ENCODE assay signal across 24 mouse cellular contexts in the genomic region with DNA sequence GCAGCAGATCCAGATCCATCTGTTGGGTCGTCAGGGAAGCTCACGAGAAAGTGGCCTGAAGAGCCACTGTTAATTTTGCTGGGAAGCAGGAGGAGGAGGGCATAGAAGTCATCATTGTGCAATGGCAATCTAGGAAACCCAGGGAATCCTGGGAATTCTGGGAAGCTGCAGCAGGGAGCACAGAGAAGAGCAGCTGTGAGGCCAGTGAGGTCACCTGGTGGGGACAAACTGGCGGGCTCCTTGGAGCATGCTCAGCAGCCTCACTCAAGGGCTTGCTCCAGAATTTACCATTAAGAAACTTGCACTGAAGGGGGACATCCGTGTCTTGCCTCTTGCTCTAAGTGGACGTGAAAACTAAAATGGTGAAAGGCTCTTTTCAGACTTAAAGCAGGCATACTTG.
"Had no signal": no experiment of that assay in that cellular context is flagged by ENCODE, and none has a peak within 500 bp of the region (broad histone marks: within the 10 kb centered on the region; RNA-seq: fewer than 3 reads in every experiment).

No protein-coding gene starts in this region.

- H3K4me1 ChIP-seq: heart, embryonic 10.5 days; hindbrain, embryonic 10.5 days; hindbrain, embryonic 12.5 days; kidney, embryonic 15.5 days; limb, embryonic 10.5 days; limb, embryonic 12.5 days had no signal

- H3K4me2 ChIP-seq: heart, embryonic 12.5 days; hindbrain, embryonic 12.5 days; hindbrain, embryonic 14.5 days; intestine, embryonic 15.5 days; kidney, embryonic 15.5 days; limb, embryonic 12.5 days; liver, embryonic 11.5 days had no signal

- ATAC-seq: forebrain, postnatal 0 days; hindbrain, embryonic 16.5 days; inflammation-experienced regulatory T-cells, adult 6 months; intestine, embryonic 15.5 days; intestine, postnatal 0 days had no signal

- H3K9me3 ChIP-seq: heart, embryonic 10.5 days; heart, embryonic 12.5 days; hindbrain, embryonic 10.5 days; hindbrain, embryonic 12.5 days; intestine, embryonic 15.5 days; kidney, embryonic 15.5 days; limb, embryonic 10.5 days; limb, embryonic 12.5 days had no signal

- H3K27ac ChIP-seq: heart, embryonic 10.5 days; hindbrain, embryonic 10.5 days; hindbrain, embryonic 12.5 days; hindbrain, embryonic 14.5 days; intestine, embryonic 15.5 days; kidney, embryonic 15.5 days; layer of hippocampus, adult 2 months; left cerebral cortex, adult 2 months; limb, embryonic 10.5 days; limb, embryonic 12.5 days had no signal

- H3K4me3 ChIP-seq: heart, embryonic 10.5 days; heart, embryonic 12.5 days; hindbrain, embryonic 10.5 days; hindbrain, embryonic 12.5 days; intestine, embryonic 15.5 days; kidney, embryonic 15.5 days; layer of hippocampus, adult 2 months; left cerebral cortex, adult 2 months; limb, embryonic 10.5 days; limb, embryonic 12.5 days had no signal

- H3K36me3 ChIP-seq: heart, embryonic 10.5 days; heart, embryonic 12.5 days; hindbrain, embryonic 10.5 days; hindbrain, embryonic 12.5 days; intestine, embryonic 15.5 days; kidney, embryonic 15.5 days; limb, embryonic 10.5 days; limb, embryonic 12.5 days had no signal

- H3K27me3 ChIP-seq: heart, embryonic 12.5 days; hindbrain, embryonic 12.5 days; intestine, embryonic 15.5 days; kidney, embryonic 15.5 days; limb, embryonic 12.5 days had no signal

- H3K9ac ChIP-seq: forebrain, postnatal 0 days; heart, embryonic 12.5 days; hindbrain, embryonic 12.5 days; hindbrain, embryonic 14.5 days; intestine, embryonic 15.5 days; kidney, embryonic 15.5 days; limb, embryonic 12.5 days had no signal

- DNase-seq: forebrain, postnatal 0 days; gastrocnemius, postnatal 14 days; gastrocnemius, postnatal 36 days; heart, adult 18-20 months; heart, postnatal 10 days; heart, postnatal 4 days; kidney, postnatal 10 days; kidney, postnatal 4 days; liver had no signal
